Mouse (Mus musculus): ENCODE measurements at regions not wholly inside any gene's neighbourhood (a gene's known extent, or its start where the extent isn't known, plus 50 kb on each side); places are given as distances from the start of the nearest gene placed in this dataset.

DNA sequence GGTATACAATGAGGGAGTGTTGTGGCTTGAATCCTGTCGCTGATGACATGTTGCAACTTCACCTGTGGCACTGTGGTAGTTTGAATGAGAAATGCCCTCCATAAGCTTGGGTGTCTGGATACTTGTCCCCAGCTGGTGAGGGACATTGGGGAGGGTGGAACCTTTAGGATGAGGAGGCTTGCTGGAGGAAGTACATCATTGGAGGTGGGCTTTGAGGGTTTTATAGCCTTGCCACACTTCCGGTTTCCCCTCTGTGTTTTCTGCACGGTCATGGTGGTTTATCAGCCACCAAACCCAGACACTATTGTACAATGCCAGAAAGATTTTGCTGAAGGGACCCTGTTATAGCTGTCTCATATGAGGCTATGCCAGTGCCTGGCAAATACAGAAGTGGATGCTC, 54.3 kb upstream of the Erg start:
- TF ChIP-seq CTCF (IDR thresholded peaks at IDR 0.05; ENCODE audit: low read depth, low read length) (no peak), POLR2A (IDR thresholded peaks at IDR 0.05; ENCODE audit: insufficient read depth, low read length) (no peak), EP300 (IDR thresholded peaks at IDR 0.05; ENCODE audit: insufficient read depth, low read depth, low read length) (no peak)

Measured in ES-Bruce4 (cell line).